Mouse (Mus musculus) B cell, adult 62 days (primary cell): ENCODE results near the gene Pcbp1. TPM values are rescaled to one million over a fixed set of nuclear protein-coding genes. Genes with fewer than 3 reads are reported as not detected.

Source experiments
- total RNA-seq: library from RNA; stranded (reverse); gene quantifications from 4 replicates; pipeline ENCODE4 v1.2.4, GENCODE M21; 2023

Pcbp1 gene
- 197 to 202 TPM (median 201 TPM) in 4 replicates for total RNA-seq

GRCm38 (mm10) chr6:86526032-86526960 is at the start of gene Pcbp1:
Gene Pcbp1 (minus strand): TSS chr6:86526321.

Other genes with a start within 250 kb of the Pcbp1 start
- gene Fam136a, start 160.7 kb downstream of the Pcbp1 start, total RNA-seq: 18.8 to 21.8 TPM (median 20.8 TPM) in 4 replicates
- gene Snrpg, start 155.0 kb downstream of the Pcbp1 start, total RNA-seq: 196 to 230 TPM (median 218 TPM) in 4 replicates
- 10.1 to 19.0 TPM (median 11.2 TPM) in 4 replicates for gene Pcyox1, start 129.2 kb downstream of the Pcbp1 start, total RNA-seq
- gene Tia1, start 122.1 kb downstream of the Pcbp1 start, total RNA-seq: 105 to 118 TPM (median 115 TPM) in 4 replicates
- gene Gm44790, start 99.7 kb downstream of the Pcbp1 start, total RNA-seq: 1.3 to 3.8 TPM in 2 of 4 replicates, not detected in the others
- gene C87436, start 87.9 kb downstream of the Pcbp1 start, total RNA-seq: 50.1 to 61.7 TPM (median 57.0 TPM) in 4 replicates
- gene Asprv1, start 101.8 kb upstream of the Pcbp1 start, total RNA-seq: not detected in 4 replicates
- 18.2 to 26.1 TPM (median 21.1 TPM) in 4 replicates for gene Mxd1, start 142.8 kb upstream of the Pcbp1 start, total RNA-seq
- gene Snrnp27, start 158.2 kb upstream of the Pcbp1 start, total RNA-seq: 29.8 to 41.1 TPM (median 40.6 TPM) in 4 replicates
- 26.9 to 30.9 TPM (median 30.6 TPM) in 4 replicates for gene Gmcl1, start 207.1 kb upstream of the Pcbp1 start, total RNA-seq